In genomic region chr6:84926066-84926465, GRCm38 (mm10) we compare ENCODE assay signal across 11 mouse cellular contexts.
A peak's percentile ranks its signal among the peaks of the same experiment; 100 is the strongest.
DNase-seq lines count a peak whose midpoint lies in the region; ATAC-seq and TF ChIP-seq lines count a peak whose summit lies in the region.
"Had no signal": no experiment of that assay in that cellular context is flagged by ENCODE, and none has a peak within 500 bp of the region (broad histone marks: within the 10 kb centered on the region; RNA-seq: fewer than 3 reads in every experiment).

No protein-coding gene starts in this region.

- 57% methylated on average over 3 of the region's 3 CpGs for WGBS in liver, adult 2 months
- WGBS in liver, embryonic 11.5 days: 48% methylated on average over 3 of the region's 3 CpGs

- H3K4me1 ChIP-seq in liver, adult 2 months (ENCODE audit: control insufficient read depth, insufficient read depth, low read length): no peaks in the 10 kb centered on the region
- peaks cover 4% of the 10 kb centered on the region; the same call in 1 of the 2 replicates for H3K4me1 ChIP-seq in liver, embryonic 11.5 days (replicated peaks; ENCODE audit: control insufficient read depth, insufficient read depth, low read length)

- H3K9ac ChIP-seq in liver, adult 2 months (ENCODE audit: low read depth, low read length): no peak overlapping the region
- no peak overlapping the region for H3K9ac ChIP-seq in liver, embryonic 11.5 days (ENCODE audit: low read depth, low read length)
- H3K9ac ChIP-seq: heart, embryonic 15.5 days; limb, embryonic 15.5 days had no signal

- H3K79me2 ChIP-seq in liver, adult 2 months (ENCODE audit: control insufficient read depth, insufficient read depth, low read length): no peaks in the 10 kb centered on the region; the same call in 1 of the 2 replicates

- no peaks in the 10 kb centered on the region for H3K27me3 ChIP-seq in liver, adult 2 months (ENCODE audit: control insufficient read depth, insufficient read depth, low read length)
- H3K27me3 ChIP-seq in liver, embryonic 11.5 days (replicated peaks; ENCODE audit: control insufficient read depth, insufficient read depth, low read length): no peaks in the 10 kb centered on the region
- H3K27me3 ChIP-seq: heart, embryonic 15.5 days; limb, embryonic 15.5 days had no signal

- no peak for TF ChIP-seq POLR2A in liver, adult 2 months (IDR thresholded peaks at IDR 0.05; ENCODE audit: extremely low read depth, insufficient read depth, low read length)

- H3K4me3 ChIP-seq in liver, adult 2 months (ENCODE audit: insufficient read depth, low read depth, low read length): no peak overlapping the region
- no peak overlapping the region for H3K4me3 ChIP-seq in liver, embryonic 11.5 days (ENCODE audit: low read depth, low read length)
- H3K4me3 ChIP-seq: heart, embryonic 15.5 days; limb, embryonic 15.5 days; myocyte had no signal

- peak; percentile 66 for TF ChIP-seq CTCF in liver, adult 2 months (IDR thresholded peaks at IDR 0.05; ENCODE audit: low read depth, low read length)

- DNase-seq in embryo, embryonic 10 days (ENCODE audit: low spot score): peak; percentile 47
- DNase-seq in embryo, embryonic 9.5 days (ENCODE audit: extremely low spot score): no peak
- peak; percentile 25 for DNase-seq in liver, adult 2 months (ENCODE audit: extremely low read depth, low read depth, low spot score)
- no peak for DNase-seq in liver, embryonic 11.5 days (ENCODE audit: low spot score)
- peak; percentile 70 for DNase-seq in NIH3T3 (ENCODE audit: low read depth)
- no peak for DNase-seq in urinary bladder, postnatal 14 days (ENCODE audit: low spot score)
- DNase-seq in adrenal gland, adult 18-20 months (ENCODE audit: low spot score in 2 of 2): no peak

- no peaks in the 10 kb centered on the region for H3K9me3 ChIP-seq in liver, embryonic 11.5 days (ENCODE audit: control insufficient read depth, low read length)
- H3K9me3 ChIP-seq: heart, embryonic 15.5 days; limb, embryonic 15.5 days had no signal

- no peak for ATAC-seq in liver, embryonic 11.5 days (replicated peaks; ENCODE audit: low FRiP score)
- ATAC-seq in megakaryocyte progenitor cell, adult 5-6 weeks (replicated peaks; ENCODE audit: poor library complexity): peak; percentile 68

- H3K27ac ChIP-seq in liver, adult 2 months (replicated peaks; ENCODE audit: insufficient read depth, low read depth, low read length): no peak overlapping the region
- H3K27ac ChIP-seq in liver, embryonic 11.5 days (ENCODE audit: low read depth, low read length): no peak overlapping the region
- H3K27ac ChIP-seq: heart, embryonic 15.5 days; limb, embryonic 15.5 days had no signal

- H3K4me2 ChIP-seq in liver, embryonic 11.5 days: no peak overlapping the region
- H3K4me2 ChIP-seq: heart, embryonic 15.5 days; limb, embryonic 15.5 days had no signal

- no peaks in the 10 kb centered on the region for H3K36me3 ChIP-seq in liver, adult 2 months (ENCODE audit: control insufficient read depth, insufficient read depth, low read length)
- H3K36me3 ChIP-seq in liver, embryonic 11.5 days (ENCODE audit: control insufficient read depth, insufficient read depth, low read length): no peaks in the 10 kb centered on the region
- H3K36me3 ChIP-seq: heart, embryonic 15.5 days; limb, embryonic 15.5 days had no signal

Comparison
In these comparisons a context has a peak if more than half of its experiments do, and no peak if none do; other contexts are left out.
1. DNase-seq: peak in embryo, embryonic 10 days (single experiment), liver, adult 2 months (single experiment) and NIH3T3 (single experiment); none in embryo, embryonic 9.5 days (single experiment), liver, embryonic 11.5 days (single experiment), urinary bladder, postnatal 14 days (single experiment) and adrenal gland, adult 18-20 months (0 of 2).